Mouse (Mus musculus): ENCODE results near the gene Mapk7.

Gene Mapk7

GRCm38 (mm10) chr11:61465422-61465821 lies 28.8 kb downstream of the Mapk7 start:
- no peak for DNase-seq (ENCODE audit: low read depth, low spot score)

GRCm38 (mm10) chr11:61464071-61464470 lies 30.1 kb downstream of the Mapk7 start:
- no peak for DNase-seq (ENCODE audit: low read depth, low spot score)

GRCm38 (mm10) chr11:61449499-61450292 lies 44.5 kb downstream of the Mapk7 start:
- peak; percentile 62 for DNase-seq (ENCODE audit: low read depth, low spot score)

GRCm38 (mm10) chr11:61448599-61449225 lies 45.5 kb downstream of the Mapk7 start:
- DNase-seq (ENCODE audit: low read depth, low spot score) = no peak

GRCm38 (mm10) chr11:61448041-61448440 lies 46.2 kb downstream of the Mapk7 start:
- peak; percentile 15 for DNase-seq (ENCODE audit: low read depth, low spot score)

- peak; percentile 80 for DNase-seq (ENCODE audit: low read depth, low spot score)
Measured at GRCm38 (mm10) chr11:61447296-61447695, 46.9 kb downstream of the Mapk7 start.

- no peak for DNase-seq (ENCODE audit: low read depth, low spot score)
Measured at GRCm38 (mm10) chr11:61443807-61444206, 50.4 kb downstream of the Mapk7 start.

GRCm38 (mm10) chr11:61441670-61442069 lies 52.5 kb downstream of the Mapk7 start:
- no peak for DNase-seq (ENCODE audit: low read depth, low spot score)

GRCm38 (mm10) chr11:61440416-61440815 lies 53.8 kb downstream of the Mapk7 start:
- DNase-seq (ENCODE audit: low read depth, low spot score) = no peak

GRCm38 (mm10) chr11:61439170-61439569 lies 55.0 kb downstream of the Mapk7 start:
- no peak for DNase-seq (ENCODE audit: low read depth, low spot score)
